Mouse (Mus musculus) liver, adult 2 months (tissue): ENCODE data around the gene Morc3.

ENCODE experiments used
- CTCF ChIP-seq: fragments of 200-500 bp; IDR thresholded peaks from 2 replicates; pipeline ENCODE4 v1.5.1; 2011; ENCODE audit warnings: low read depth, low read length, control low read depth
- POLR2A ChIP-seq: fragments of 200-500 bp; IDR thresholded peaks from 2 replicates; pipeline ENCODE4 v1.6.1; 2011; ENCODE audit warnings: low read length, control low read depth; ENCODE audit not compliant: insufficient read depth; ENCODE audit errors: extremely low read depth

- TF ChIP-seq CTCF (no peak), POLR2A (no peak)
These were observed 78.0 kb downstream of the Morc3 start for GRCm38 (mm10) chr16:93909936-93910335.
